Comparison of ENCODE assay signal across 32 mouse cellular contexts in genomic region chr2:14132468-14133326, GRCm38 (mm10). TPM values are rescaled to one million over a fixed set of nuclear protein-coding genes. Genes with fewer than 3 reads are reported as not detected.
DNase-seq lines count a peak whose midpoint lies in the region; ATAC-seq lines count a peak whose summit lies in the region.
"Had no signal": no experiment of that assay in that cellular context is flagged by ENCODE, and none has a peak within 500 bp of the region (broad histone marks: within the 10 kb centered on the region; RNA-seq: fewer than 3 reads in every experiment).

No protein-coding gene starts in this region.

- ATAC-seq in forebrain, embryonic 13.5 days, result peak; percentile 72; the same call in 1 of the 2 replicates
- no peak for ATAC-seq in forebrain, embryonic 12.5 days (ENCODE audit: low FRiP score)
- peak; percentile 73 for ATAC-seq in frontal cortex, adult (ENCODE audit: low TSS enrichment)
- peak; percentile 93 for ATAC-seq in forebrain, embryonic 16.5 days
- ATAC-seq in megakaryocyte progenitor cell, adult 5-6 weeks (replicated peaks; ENCODE audit: poor library complexity), result no peak
- ATAC-seq: activated CD4-positive, CD25-positive, alpha-beta regulatory T cell, adult 4 months; hindbrain, postnatal 0 days; inflammation-experienced regulatory T-cells, adult 6 months; intestine, embryonic 16.5 days had no signal

- no peak overlapping the region for H3K27ac ChIP-seq in forebrain, embryonic 13.5 days
- no peak overlapping the region for H3K27ac ChIP-seq in forebrain, embryonic 12.5 days
- no peak overlapping the region for H3K27ac ChIP-seq in forebrain, embryonic 16.5 days (ENCODE audit: low read length)
- H3K27ac ChIP-seq: embryonic facial prominence, embryonic 10.5 days; embryonic facial prominence, embryonic 13.5 days; heart, embryonic 15.5 days; hindbrain, embryonic 14.5 days; hindbrain, postnatal 0 days had no signal

- H3K27me3 ChIP-seq in forebrain, embryonic 13.5 days, result no peaks in the 10 kb centered on the region
- H3K27me3 ChIP-seq in forebrain, embryonic 12.5 days, result no peaks in the 10 kb centered on the region
- H3K27me3 ChIP-seq in forebrain, embryonic 16.5 days (replicated peaks; ENCODE audit: control insufficient read depth, insufficient read depth, low read length), result no peaks in the 10 kb centered on the region
- H3K27me3 ChIP-seq: embryonic facial prominence, embryonic 13.5 days; heart, embryonic 12.5 days; heart, embryonic 15.5 days had no signal

- no peak overlapping the region for H3K4me3 ChIP-seq in forebrain, embryonic 13.5 days
- H3K4me3 ChIP-seq in forebrain, embryonic 12.5 days (replicated peaks), result no peak overlapping the region
- no peak overlapping the region for H3K4me3 ChIP-seq in forebrain, embryonic 16.5 days (replicated peaks; ENCODE audit: low read length)
- H3K4me3 ChIP-seq: embryonic facial prominence, embryonic 10.5 days; embryonic facial prominence, embryonic 13.5 days; erythroblast, embryonic 14.5 days; heart, embryonic 12.5 days; heart, embryonic 15.5 days had no signal

- DNase-seq in frontal cortex, postnatal 25 days (ENCODE audit: low spot score in 2 of 2), result no peak
- peak; percentile 26 for DNase-seq in brain, adult 2 months (ENCODE audit: low read depth, low spot score)
- DNase-seq in yolk sac, embryonic 10.5 days (ENCODE audit: low spot score), result no peak
- DNase-seq: adrenal gland, adult 8-10 months; adrenal gland, postnatal 25 days; cerebellum, adult 11-12 months; cerebellum, adult 8-10 months; cerebellum, postnatal 10 days; cerebellum, postnatal 36 days; embryo, embryonic 11 days; gastrocnemius, postnatal 10 days; gastrocnemius, postnatal 36 days; heart, postnatal 10 days; heart, postnatal 4 days; kidney, adult 18-20 months had no signal

- H3K9me3 ChIP-seq in forebrain, embryonic 13.5 days (replicated peaks), result no peaks in the 10 kb centered on the region
- H3K9me3 ChIP-seq in forebrain, embryonic 12.5 days, result no peaks in the 10 kb centered on the region
- H3K9me3 ChIP-seq in forebrain, embryonic 16.5 days (ENCODE audit: control insufficient read depth, low read length), result no peaks in the 10 kb centered on the region
- H3K9me3 ChIP-seq: embryonic facial prominence, embryonic 10.5 days; embryonic facial prominence, embryonic 13.5 days; heart, embryonic 12.5 days; heart, embryonic 15.5 days had no signal

- no peak overlapping the region for H3K9ac ChIP-seq in forebrain, embryonic 13.5 days
- no peak overlapping the region for H3K9ac ChIP-seq in forebrain, embryonic 12.5 days
- no peak overlapping the region for H3K9ac ChIP-seq in forebrain, embryonic 16.5 days (replicated peaks; ENCODE audit: low read depth, low read length)
- H3K9ac ChIP-seq: embryonic facial prominence, embryonic 13.5 days; heart, embryonic 12.5 days; heart, embryonic 15.5 days; hindbrain, embryonic 14.5 days had no signal

- H3K4me2 ChIP-seq in forebrain, embryonic 13.5 days, result no peak overlapping the region
- no peak overlapping the region for H3K4me2 ChIP-seq in forebrain, embryonic 12.5 days
- H3K4me2 ChIP-seq in forebrain, embryonic 16.5 days (ENCODE audit: low read length), result no peak overlapping the region
- H3K4me2 ChIP-seq: embryonic facial prominence, embryonic 13.5 days; heart, embryonic 12.5 days; heart, embryonic 15.5 days; hindbrain, embryonic 14.5 days had no signal

- H3K36me3 ChIP-seq in forebrain, embryonic 13.5 days (ENCODE audit: poor library complexity, severe bottlenecking), result peaks cover 36% of the 10 kb centered on the region
- H3K36me3 ChIP-seq in forebrain, embryonic 12.5 days (replicated peaks), result peaks cover 31% of the 10 kb centered on the region
- peaks cover 11% of the 10 kb centered on the region for H3K36me3 ChIP-seq in forebrain, embryonic 16.5 days (ENCODE audit: control insufficient read depth, insufficient read depth)

- 90% methylated on average over 4 of the region's 4 CpGs for WGBS in forebrain, embryonic 13.5 days
- WGBS in forebrain, embryonic 12.5 days, result 98% methylated on average over 4 of the region's 4 CpGs
- 72% methylated on average over 4 of the region's 4 CpGs for WGBS in forebrain, embryonic 16.5 days

- no peaks in the 10 kb centered on the region for H3K4me1 ChIP-seq in forebrain, embryonic 13.5 days
- H3K4me1 ChIP-seq in forebrain, embryonic 12.5 days, result 0 out of 2 replicates have a peak, but pooled peaks cover under 1% of the 10 kb centered on the region
- H3K4me1 ChIP-seq in forebrain, embryonic 16.5 days (replicated peaks; ENCODE audit: control insufficient read depth, insufficient read depth, low read length), result peaks cover 2% of the 10 kb centered on the region; the same call in 1 of the 2 replicates
- H3K4me1 ChIP-seq: embryonic facial prominence, embryonic 10.5 days; embryonic facial prominence, embryonic 13.5 days; heart, embryonic 15.5 days had no signal

RNA-seq across cellular contexts. Expression of gene Tmem236, which starts 41.6 kb away (rescaled TPM):
- 0.09 TPM in 1 of 2 replicates, not detected in the other for polyA plus RNA-seq in forebrain, embryonic 13.5 days (2015; fragmentation: Nextera tagmentation; extraction: Ambion mirVana)
- 0.05 TPM in 1 of 2 replicates, not detected in the other for polyA plus RNA-seq in forebrain, embryonic 12.5 days (2016; fragmentation: Nextera tagmentation; extraction: Ambion mirVana)
- polyA plus RNA-seq in forebrain, embryonic 16.5 days (2015; fragmentation: Nextera tagmentation; extraction: Ambion mirVana), result 0.09 and 0.19 TPM in 2 replicates
- not detected in 2 replicates for total RNA-seq in megakaryocyte progenitor cell, adult 5-6 weeks (2015)
- 0.10 and 0.12 TPM in 2 replicates for total RNA-seq in megakaryocyte progenitor cell, adult 5-6 weeks (2017)
- total RNA-seq: ES-E14; granulocyte monocyte progenitor cell, adult 5-6 weeks; heart, postnatal 10 days had no signal
- polyA plus RNA-seq: activated CD4-positive, CD25-positive, alpha-beta regulatory T cell, adult 4 months; embryonic facial prominence, embryonic 10.5 days; erythroblast, embryonic 14.5 days; inflammation-experienced regulatory T-cells, adult 6 months had no signal

RNA-seq across cellular contexts. Expression of gene Stam, which starts 58.8 kb away (rescaled TPM):
- 108 and 113 TPM in 2 replicates for polyA plus RNA-seq in forebrain, embryonic 13.5 days (2015; fragmentation: Nextera tagmentation; extraction: Ambion mirVana)
- 97.8 and 111 TPM in 2 replicates for polyA plus RNA-seq in forebrain, embryonic 12.5 days (2016; fragmentation: Nextera tagmentation; extraction: Ambion mirVana)
- 141 TPM in 2 replicates for polyA plus RNA-seq in forebrain, embryonic 16.5 days (2015; fragmentation: Nextera tagmentation; extraction: Ambion mirVana)
- 31.0 and 35.8 TPM in 2 replicates for total RNA-seq in megakaryocyte progenitor cell, adult 5-6 weeks (2015)
- 21.0 and 24.1 TPM in 2 replicates for total RNA-seq in megakaryocyte progenitor cell, adult 5-6 weeks (2017)

Comparison
In these comparisons a context has a peak if more than half of its experiments do, and no peak if none do; other contexts are left out.
1. ATAC-seq: peak in forebrain, embryonic 13.5 days (single experiment), frontal cortex, adult (single experiment) and forebrain, embryonic 16.5 days (single experiment); none in forebrain, embryonic 12.5 days (single experiment) and megakaryocyte progenitor cell, adult 5-6 weeks (single experiment).